Mouse (Mus musculus): ENCODE results near the gene Pde11a. TPM values are rescaled to one million over a fixed set of nuclear protein-coding genes. Genes with fewer than 3 reads are reported as not detected.

Gene Pde11a
- total and polyA plus RNA-seq, 3 experiments = 0.04 to 2.3 (median 0.38) TPM

GRCm38 (mm10) chr2:76324463-76324862, 14.1 kb downstream of the Pde11a start:
- H3K27me3 ChIP-seq (ENCODE audit: insufficient read depth, low read length) = peaks cover 10% of the 10 kb centered on the region
- ATAC-seq (ENCODE audit: extremely low read depth, insufficient number of reproducible peaks, low FRiP score, poor library complexity, severe bottlenecking) (no peak), DNase-seq (ENCODE audit: low spot score) (no peak)
- no peaks in the 10 kb centered on the region for H3K9me3 ChIP-seq (replicated peaks)
- no peaks in the 10 kb centered on the region for H3K36me3 ChIP-seq (replicated peaks)
- TF ChIP-seq TAL1 (conservative IDR thresholded peaks at IDR 0.05; ENCODE audit: low read depth, low read length) = no peak
- TF ChIP-seq POLR2AphosphoS5 (IDR thresholded peaks at IDR 0.05; ENCODE audit: insufficient replicate concordance, low read depth, low read length) = no peak
- no peak for TF ChIP-seq CTCF (IDR thresholded peaks at IDR 0.05; ENCODE audit: low read depth, low read length)
- no peak for TF ChIP-seq GATA2 (IDR thresholded peaks at IDR 0.05; ENCODE audit: borderline replicate concordance, low read depth, low read length)
- TF ChIP-seq GATA1 (IDR thresholded peaks at IDR 0.05; ENCODE audit: borderline replicate concordance, low read length) = no peak
- H3K4me3 ChIP-seq (ENCODE audit: low read depth, low read length) = no peak overlapping the region
- no peaks in the 10 kb centered on the region; the same call in 1 of the 2 replicates for H3K4me1 ChIP-seq (ENCODE audit: insufficient read depth, low read depth, low read length)

- DNase-seq (ENCODE audit: low spot score) (no peak), ATAC-seq (ENCODE audit: extremely low read depth, insufficient number of reproducible peaks, low FRiP score, poor library complexity, severe bottlenecking) (no peak)
- TF ChIP-seq GATA1 (IDR thresholded peaks at IDR 0.05; ENCODE audit: borderline replicate concordance, low read length) = no peak
- TF ChIP-seq TAL1 (conservative IDR thresholded peaks at IDR 0.05; ENCODE audit: low read depth, low read length) = no peak
- TF ChIP-seq GATA2 (IDR thresholded peaks at IDR 0.05; ENCODE audit: borderline replicate concordance, low read depth, low read length) = no peak
- no peak for TF ChIP-seq POLR2AphosphoS5 (IDR thresholded peaks at IDR 0.05; ENCODE audit: insufficient replicate concordance, low read depth, low read length)
- TF ChIP-seq CTCF (IDR thresholded peaks at IDR 0.05; ENCODE audit: low read depth, low read length) = no peak
These were observed 15.2 kb downstream of the Pde11a start for GRCm38 (mm10) chr2:76323185-76323875.

GRCm38 (mm10) chr2:76320336-76320735, 18.2 kb downstream of the Pde11a start:
- DNase-seq (ENCODE audit: low spot score) = no peak
- no peaks in the 10 kb centered on the region for H3K9me3 ChIP-seq (replicated peaks)
- H3K27me3 ChIP-seq (ENCODE audit: insufficient read depth, low read length) = peaks cover 6% of the 10 kb centered on the region
- H3K4me1 ChIP-seq (ENCODE audit: insufficient read depth, low read depth, low read length) = no peaks in the 10 kb centered on the region; the same call in 1 of the 2 replicates
- H3K36me3 ChIP-seq (replicated peaks) = no peaks in the 10 kb centered on the region
- H3K4me3 ChIP-seq (ENCODE audit: low read depth, low read length) = no peak overlapping the region
- no peak for ATAC-seq (ENCODE audit: extremely low read depth, insufficient number of reproducible peaks, low FRiP score, poor library complexity, severe bottlenecking)
- TF ChIP-seq TAL1 (conservative IDR thresholded peaks at IDR 0.05; ENCODE audit: low read depth, low read length) = no peak
- TF ChIP-seq GATA2 (IDR thresholded peaks at IDR 0.05; ENCODE audit: borderline replicate concordance, low read depth, low read length) = no peak
- TF ChIP-seq POLR2AphosphoS5 (IDR thresholded peaks at IDR 0.05; ENCODE audit: insufficient replicate concordance, low read depth, low read length) = no peak
- no peak for TF ChIP-seq CTCF (IDR thresholded peaks at IDR 0.05; ENCODE audit: low read depth, low read length)
- TF ChIP-seq GATA1 (IDR thresholded peaks at IDR 0.05; ENCODE audit: borderline replicate concordance, low read length) = no peak

More at GRCm38 (mm10) chr2:76323185-76323875, 15.2 kb downstream of the Pde11a start:
- Histone ChIP-seq H3K27me3 (ENCODE audit: insufficient read depth, low read length) (peaks cover 6% of the 10 kb centered on the region), H3K4me1 (ENCODE audit: insufficient read depth, low read depth, low read length) (no peaks in the 10 kb centered on the region; the same call in 1 of the 2 replicates), H3K9me3 (replicated peaks) (no peaks in the 10 kb centered on the region), H3K4me3 (ENCODE audit: low read depth, low read length) (no peak overlapping the region), H3K36me3 (replicated peaks) (no peaks in the 10 kb centered on the region)

GRCm38 (mm10) chr2:76319231-76319630, 19.3 kb downstream of the Pde11a start:
- Histone ChIP-seq H3K27me3 (ENCODE audit: insufficient read depth, low read length) (peaks cover 6% of the 10 kb centered on the region), H3K4me1 (ENCODE audit: insufficient read depth, low read depth, low read length) (no peaks in the 10 kb centered on the region; the same call in 1 of the 2 replicates), H3K36me3 (replicated peaks) (no peaks in the 10 kb centered on the region), H3K4me3 (ENCODE audit: low read depth, low read length) (no peak overlapping the region), H3K9me3 (replicated peaks) (no peaks in the 10 kb centered on the region)
- no peak for TF ChIP-seq CTCF (IDR thresholded peaks at IDR 0.05; ENCODE audit: low read depth, low read length)
- no peak for TF ChIP-seq GATA1 (IDR thresholded peaks at IDR 0.05; ENCODE audit: borderline replicate concordance, low read length)
- no peak for TF ChIP-seq TAL1 (conservative IDR thresholded peaks at IDR 0.05; ENCODE audit: low read depth, low read length)
- TF ChIP-seq POLR2AphosphoS5 (IDR thresholded peaks at IDR 0.05; ENCODE audit: insufficient replicate concordance, low read depth, low read length) = no peak
- no peak for TF ChIP-seq GATA2 (IDR thresholded peaks at IDR 0.05; ENCODE audit: borderline replicate concordance, low read depth, low read length)
- no peak for DNase-seq (ENCODE audit: low spot score)
- no peak for ATAC-seq (ENCODE audit: extremely low read depth, insufficient number of reproducible peaks, low FRiP score, poor library complexity, severe bottlenecking)

GRCm38 (mm10) chr2:76287671-76288070, 50.9 kb downstream of the Pde11a start:
- Histone ChIP-seq H3K9me3 (replicated peaks) (peaks cover 4% of the 10 kb centered on the region), H3K36me3 (replicated peaks) (no peaks in the 10 kb centered on the region), H3K4me1 (ENCODE audit: insufficient read depth, low read depth, low read length) (no peaks in the 10 kb centered on the region), H3K27me3 (ENCODE audit: insufficient read depth, low read length) (no peaks in the 10 kb centered on the region; the same call in 1 of the 2 replicates), H3K4me3 (ENCODE audit: low read depth, low read length) (no peak overlapping the region)
- DNase-seq (ENCODE audit: low spot score) = no peak
- TF ChIP-seq CTCF (IDR thresholded peaks at IDR 0.05; ENCODE audit: low read depth, low read length) = no peak
- no peak for TF ChIP-seq TAL1 (conservative IDR thresholded peaks at IDR 0.05; ENCODE audit: low read depth, low read length)
- TF ChIP-seq POLR2AphosphoS5 (IDR thresholded peaks at IDR 0.05; ENCODE audit: insufficient replicate concordance, low read depth, low read length) = no peak
- TF ChIP-seq GATA2 (IDR thresholded peaks at IDR 0.05; ENCODE audit: borderline replicate concordance, low read depth, low read length) = no peak
- no peak for TF ChIP-seq GATA1 (IDR thresholded peaks at IDR 0.05; ENCODE audit: borderline replicate concordance, low read length)
- no peak for ATAC-seq (ENCODE audit: extremely low read depth, insufficient number of reproducible peaks, low FRiP score, poor library complexity, severe bottlenecking)

- Histone ChIP-seq H3K9me3 (replicated peaks) (peaks cover 4% of the 10 kb centered on the region), H3K4me1 (ENCODE audit: insufficient read depth, low read depth, low read length) (no peaks in the 10 kb centered on the region), H3K4me3 (ENCODE audit: low read depth, low read length) (no peak overlapping the region), H3K27me3 (ENCODE audit: insufficient read depth, low read length) (no peaks in the 10 kb centered on the region), H3K36me3 (replicated peaks) (no peaks in the 10 kb centered on the region)
- no peak for ATAC-seq (ENCODE audit: extremely low read depth, insufficient number of reproducible peaks, low FRiP score, poor library complexity, severe bottlenecking)
- TF ChIP-seq GATA1 (IDR thresholded peaks at IDR 0.05; ENCODE audit: borderline replicate concordance, low read length) (no peak), GATA2 (IDR thresholded peaks at IDR 0.05; ENCODE audit: borderline replicate concordance, low read depth, low read length) (no peak), POLR2AphosphoS5 (IDR thresholded peaks at IDR 0.05; ENCODE audit: insufficient replicate concordance, low read depth, low read length) (no peak), CTCF (IDR thresholded peaks at IDR 0.05; ENCODE audit: low read depth, low read length) (no peak), TAL1 (conservative IDR thresholded peaks at IDR 0.05; ENCODE audit: low read depth, low read length) (no peak)
- DNase-seq (ENCODE audit: low spot score) = no peak
These were observed 52.3 kb downstream of the Pde11a start for GRCm38 (mm10) chr2:76286288-76286740.
